ENCODE assay signal across 10 mouse cellular contexts in genomic region chr1:106901406-106901805, GRCm38 (mm10). TPM values are rescaled to one million over a fixed set of nuclear protein-coding genes. Genes with fewer than 3 reads are reported as not detected.
A peak's percentile ranks its signal among the peaks of the same experiment; 100 is the strongest.
DNase-seq lines count a peak whose midpoint lies in the region; ATAC-seq lines count a peak whose summit lies in the region.
"Had no signal": no experiment of that assay in that cellular context is flagged by ENCODE, and none has a peak within 500 bp of the region (broad histone marks: within the 10 kb centered on the region; RNA-seq: fewer than 3 reads in every experiment).

No protein-coding gene starts in this region.

- WGBS in midbrain, embryonic 13.5 days, result 39% methylated on average over 4 of the region's 4 CpGs
- 38% methylated on average over 4 of the region's 4 CpGs for WGBS in midbrain, embryonic 10.5 days
- WGBS in neural tube, embryonic 11.5 days, result 34% methylated on average over 4 of the region's 4 CpGs

- peak; percentile 53; the same call in 1 of the 2 replicates for ATAC-seq in midbrain, embryonic 13.5 days
- ATAC-seq in neural tube, embryonic 11.5 days (ENCODE audit: insufficient read depth, low FRiP score, low TSS enrichment), result 0 out of 2 replicates have a peak, but pooled peaks have one; percentile 50

- no peaks in the 10 kb centered on the region for H3K27me3 ChIP-seq in midbrain, embryonic 13.5 days
- no peaks in the 10 kb centered on the region for H3K27me3 ChIP-seq in midbrain, embryonic 10.5 days (ENCODE audit: low read depth, poor library complexity, severe bottlenecking)
- H3K27me3 ChIP-seq in neural tube, embryonic 11.5 days (ENCODE audit: control insufficient read depth, insufficient read depth, low read length), result no peaks in the 10 kb centered on the region
- H3K27me3 ChIP-seq: neural tube, embryonic 12.5 days had no signal

- H3K27ac ChIP-seq in midbrain, embryonic 13.5 days, result no peak overlapping the region
- H3K27ac ChIP-seq in midbrain, embryonic 10.5 days (replicated peaks), result no peak overlapping the region
- H3K27ac ChIP-seq in neural tube, embryonic 11.5 days (ENCODE audit: low read depth, low read length), result no peak overlapping the region
- H3K27ac ChIP-seq: neural tube, embryonic 12.5 days had no signal

- no peaks in the 10 kb centered on the region for H3K4me1 ChIP-seq in midbrain, embryonic 13.5 days (replicated peaks)
- no peaks in the 10 kb centered on the region for H3K4me1 ChIP-seq in midbrain, embryonic 10.5 days
- H3K4me1 ChIP-seq in neural tube, embryonic 11.5 days (ENCODE audit: control insufficient read depth, insufficient read depth, low read length), result no peaks in the 10 kb centered on the region
- H3K4me1 ChIP-seq: neural tube, embryonic 12.5 days had no signal

- H3K36me3 ChIP-seq in midbrain, embryonic 13.5 days, result no peaks in the 10 kb centered on the region
- H3K36me3 ChIP-seq in midbrain, embryonic 10.5 days, result no peaks in the 10 kb centered on the region
- no peaks in the 10 kb centered on the region for H3K36me3 ChIP-seq in neural tube, embryonic 11.5 days (ENCODE audit: control insufficient read depth, insufficient read depth, low read length)
- H3K36me3 ChIP-seq: neural tube, embryonic 12.5 days had no signal

- no peak overlapping the region for H3K9ac ChIP-seq in midbrain, embryonic 13.5 days (replicated peaks)
- H3K9ac ChIP-seq in neural tube, embryonic 11.5 days (ENCODE audit: low read length), result no peak overlapping the region
- H3K9ac ChIP-seq: neural tube, embryonic 12.5 days had no signal

- no peak overlapping the region for H3K4me3 ChIP-seq in midbrain, embryonic 13.5 days (replicated peaks)
- H3K4me3 ChIP-seq in midbrain, embryonic 10.5 days, result no peak overlapping the region
- no peak overlapping the region for H3K4me3 ChIP-seq in neural tube, embryonic 11.5 days (ENCODE audit: low read depth, low read length)
- H3K4me3 ChIP-seq: neural tube, embryonic 12.5 days had no signal

- no peak overlapping the region for H3K4me2 ChIP-seq in midbrain, embryonic 13.5 days (replicated peaks)
- H3K4me2 ChIP-seq in neural tube, embryonic 11.5 days (ENCODE audit: low read depth), result no peak overlapping the region
- H3K4me2 ChIP-seq: neural tube, embryonic 12.5 days had no signal

- peak; percentile 11 to 13 for DNase-seq in cerebellum, postnatal 14 days
- no peak for DNase-seq in cerebellum, postnatal 25 days
- DNase-seq in midbrain, embryonic 10.5 days (ENCODE audit: low spot score), result no peak
- peak; percentile 35 for DNase-seq in brain, adult 2 months (ENCODE audit: low read depth, low spot score)
- peak; percentile 10 for DNase-seq in kidney, postnatal 10 days
- DNase-seq in neural tube, embryonic 11.5 days (ENCODE audit: low spot score), result no peak
- DNase-seq in urinary bladder, postnatal 14 days (ENCODE audit: low spot score), result no peak

- H3K9me3 ChIP-seq in midbrain, embryonic 13.5 days, result no peaks in the 10 kb centered on the region
- H3K9me3 ChIP-seq in midbrain, embryonic 10.5 days (replicated peaks), result no peaks in the 10 kb centered on the region
- no peaks in the 10 kb centered on the region for H3K9me3 ChIP-seq in neural tube, embryonic 11.5 days (ENCODE audit: control insufficient read depth, low read length)
- H3K9me3 ChIP-seq: neural tube, embryonic 12.5 days had no signal

RNA-seq across cellular contexts. Expression of gene Serpinb12, which starts 32.8 kb away (rescaled TPM):
- polyA plus RNA-seq in midbrain, embryonic 13.5 days (2015; fragmentation: Nextera tagmentation; extraction: Ambion mirVana), result not detected in 2 replicates
- not detected in 2 replicates for polyA plus RNA-seq in midbrain, embryonic 10.5 days (2016; fragmentation: Nextera tagmentation; extraction: Ambion mirVana)
- not detected in 2 replicates for polyA plus RNA-seq in neural tube, embryonic 11.5 days (2014; fragmentation: Nextera tagmentation; extraction: Ambion mirVana)
- polyA plus RNA-seq: intestine, embryonic 14.5 days; neural tube, embryonic 12.5 days had no signal

RNA-seq across cellular contexts. Expression of gene Serpinb5, which starts 40.4 kb away (rescaled TPM):
- 0.10 and 0.24 TPM in 2 replicates for polyA plus RNA-seq in midbrain, embryonic 13.5 days (2015; fragmentation: Nextera tagmentation; extraction: Ambion mirVana)
- polyA plus RNA-seq in midbrain, embryonic 10.5 days (2016; fragmentation: Nextera tagmentation; extraction: Ambion mirVana), result not detected in 2 replicates
- not detected in 2 replicates for polyA plus RNA-seq in neural tube, embryonic 11.5 days (2014; fragmentation: Nextera tagmentation; extraction: Ambion mirVana)
- polyA plus RNA-seq: neural tube, embryonic 12.5 days had no signal

Comparison
In these comparisons a context has a peak if more than half of its experiments do, and no peak if none do; other contexts are left out.
1. DNase-seq: peak in cerebellum, postnatal 14 days (2 of 2), brain, adult 2 months (single experiment) and kidney, postnatal 10 days (single experiment); none in cerebellum, postnatal 25 days (0 of 2), midbrain, embryonic 10.5 days (single experiment), neural tube, embryonic 11.5 days (single experiment) and urinary bladder, postnatal 14 days (single experiment).